Mouse (Mus musculus): Measurements from ENCODE around the gene Cuedc2.

Gene Cuedc2

GRCm38 (mm10) chr19:46338331-46338936, at the start of gene Cuedc2:
Gene Cuedc2, minus strand, starts transcription at chr19:46338702.
- peak; percentile 97 to 100 for DNase-seq (ENCODE audit: inconsistent age in 2 of 2, low spot score in 1 of 2)

GRCm38 (mm10) chr19:46382275-46382674, 43.8 kb upstream of the Cuedc2 start:
- DNase-seq (ENCODE audit: inconsistent age in 2 of 2, low spot score in 1 of 2) = no peak

- no peak for DNase-seq (ENCODE audit: inconsistent age in 2 of 2, low spot score in 1 of 2)
These were observed 37.4 kb upstream of the Cuedc2 start for GRCm38 (mm10) chr19:46375891-46376290.

GRCm38 (mm10) chr19:46375489-46375888, 37.0 kb upstream of the Cuedc2 start:
- no peak for DNase-seq (ENCODE audit: inconsistent age in 2 of 2, low spot score in 1 of 2)

GRCm38 (mm10) chr19:46374477-46375088, 36.1 kb upstream of the Cuedc2 start:
- DNase-seq (ENCODE audit: inconsistent age in 2 of 2, low spot score in 1 of 2) = no peak

- peak; percentile 70 to 84 for DNase-seq (ENCODE audit: inconsistent age in 2 of 2, low spot score in 1 of 2)
These were observed 30.7 kb upstream of the Cuedc2 start for GRCm38 (mm10) chr19:46369204-46369603.

- no peak for DNase-seq (ENCODE audit: inconsistent age in 2 of 2, low spot score in 1 of 2)
These were observed 29.5 kb upstream of the Cuedc2 start for GRCm38 (mm10) chr19:46367798-46368590.

- no peak for DNase-seq (ENCODE audit: inconsistent age in 2 of 2, low spot score in 1 of 2)
These were observed 24.9 kb upstream of the Cuedc2 start for GRCm38 (mm10) chr19:46363294-46364009.

- no peak for DNase-seq (ENCODE audit: inconsistent age in 2 of 2, low spot score in 1 of 2)
These were observed 23.6 kb upstream of the Cuedc2 start for GRCm38 (mm10) chr19:46362104-46362503.

- DNase-seq (ENCODE audit: inconsistent age in 2 of 2, low spot score in 1 of 2) = no peak
These were observed 19.9 kb upstream of the Cuedc2 start for GRCm38 (mm10) chr19:46358381-46358780.

GRCm38 (mm10) chr19:46357344-46358280, 19.1 kb upstream of the Cuedc2 start:
- DNase-seq (ENCODE audit: inconsistent age in 2 of 2, low spot score in 1 of 2) = no peak

- DNase-seq (ENCODE audit: inconsistent age in 2 of 2, low spot score in 1 of 2) = peak; percentile 93 to 95
These were observed 18.2 kb upstream of the Cuedc2 start for GRCm38 (mm10) chr19:46356701-46357138.

- DNase-seq (ENCODE audit: inconsistent age in 2 of 2, low spot score in 1 of 2) = no peak
These were observed 11.8 kb upstream of the Cuedc2 start, which contains the start of gene 2310034G01Rik for GRCm38 (mm10) chr19:46350168-46350932. Gene 2310034G01Rik, minus strand, starts transcription at chr19:46350302.

GRCm38 (mm10) chr19:46349550-46349949, 11.0 kb upstream of the Cuedc2 start:
- DNase-seq (ENCODE audit: inconsistent age in 2 of 2, low spot score in 1 of 2) = no peak

GRCm38 (mm10) chr19:46348761-46349458, 10.4 kb upstream of the Cuedc2 start:
- peak; percentile 88 to 94 for DNase-seq (ENCODE audit: inconsistent age in 2 of 2, low spot score in 1 of 2)

GRCm38 (mm10) chr19:46347936-46348668, 9.6 kb upstream of the Cuedc2 start:
- DNase-seq (ENCODE audit: inconsistent age in 2 of 2, low spot score in 1 of 2) = no peak

GRCm38 (mm10) chr19:46347146-46347545, 8.6 kb upstream of the Cuedc2 start:
- DNase-seq (ENCODE audit: inconsistent age in 2 of 2, low spot score in 1 of 2) = no peak

Measured in adrenal gland, adult (tissue).